Mouse (Mus musculus) C2C12 (cell line): ENCODE data around the gene Vmn2r95. TPM values are rescaled to one million over a fixed set of nuclear protein-coding genes. Genes with fewer than 3 reads are reported as not detected.
"Not testable (repeated sequence)": the region's sequence is repeated elsewhere in the genome, so short reads cannot be mapped to it uniquely, and the experiment has no call there.

Experiments
- H3K27me3 ChIP-seq: one replicate; pipeline ENCODE4 v1.6.1; 2011; ENCODE audit not compliant: control insufficient read depth, insufficient read depth, insufficient read length
- H3K36me3 ChIP-seq: one replicate; pipeline ENCODE4 v1.6.1; 2011; ENCODE audit not compliant: control insufficient read depth, insufficient read depth
- H3K4me3 ChIP-seq: one replicate; pipeline ENCODE4 v1.5.1; 2011; ENCODE audit warnings: mild to moderate bottlenecking, control low read depth; ENCODE audit not compliant: poor library complexity, insufficient read depth, severe bottlenecking
- H3K79me2 ChIP-seq: one replicate; pipeline ENCODE4 v1.6.1; 2011; ENCODE audit not compliant: control insufficient read depth, insufficient read depth
- H3K79me3 ChIP-seq: one replicate; pipeline ENCODE4 v1.6.1; 2011; ENCODE audit warnings: low read depth, control low read depth
- H3ac ChIP-seq: one replicate; pipeline ENCODE3; 2011; ENCODE audit warnings: low read depth; ENCODE audit not compliant: control insufficient read depth, insufficient read length
- CEBPB ChIP-seq: IDR thresholded peaks from one replicate; pipeline ENCODE4 v1.6.1; 2011; ENCODE audit warnings: low read depth, mild to moderate bottlenecking, control low read depth, moderate library complexity
- CTCF ChIP-seq: IDR thresholded peaks from one replicate; pipeline ENCODE4 v1.5.1; 2011; ENCODE audit not compliant: control insufficient read depth, insufficient read depth, insufficient read length
- FOSL1 ChIP-seq: IDR thresholded peaks from one replicate; pipeline ENCODE4 v1.8.0; 2011; ENCODE audit warnings: mild to moderate bottlenecking, low read length; ENCODE audit not compliant: poor library complexity, insufficient read depth, severe bottlenecking
- MAX ChIP-seq: IDR thresholded peaks from one replicate; pipeline ENCODE4 v1.6.1; 2011; ENCODE audit warnings: mild to moderate bottlenecking, control low read depth
- MYOD1 ChIP-seq: IDR thresholded peaks from one replicate; pipeline ENCODE4 v1.6.1; 2011; ENCODE audit warnings: low read depth; ENCODE audit not compliant: control insufficient read depth, insufficient read length
- MYOG ChIP-seq: IDR thresholded peaks from one replicate; pipeline ENCODE4 v1.6.1; 2011; ENCODE audit not compliant: control insufficient read depth, insufficient read length; ENCODE audit errors: extremely low read depth
- USF1 ChIP-seq: IDR thresholded peaks from one replicate; pipeline ENCODE4 v1.6.1; 2011; ENCODE audit warnings: low read depth, mild to moderate bottlenecking, control low read depth, moderate library complexity
- long read RNA-seq, 2 experiments: library from polyadenylated mRNA; unstranded; transcript quantifications; one replicate each; pipeline ENCODE4 v2.0.0; 2019 to 2020
- polyA plus RNA-seq: library from polyadenylated mRNA; unstranded; fragments of >200 nt; fragmentation: generic; extraction: Trizol; gene quantifications from one replicate; pipeline ENCODE4 v1.2.1, GENCODE M21; 2012; ENCODE audit warnings: missing spikeins

The Vmn2r95 gene
- not detected for polyA plus RNA-seq
- long read RNA-seq, experiment 1: 0 reads
- long read RNA-seq, experiment 2: 0 reads

DNA sequence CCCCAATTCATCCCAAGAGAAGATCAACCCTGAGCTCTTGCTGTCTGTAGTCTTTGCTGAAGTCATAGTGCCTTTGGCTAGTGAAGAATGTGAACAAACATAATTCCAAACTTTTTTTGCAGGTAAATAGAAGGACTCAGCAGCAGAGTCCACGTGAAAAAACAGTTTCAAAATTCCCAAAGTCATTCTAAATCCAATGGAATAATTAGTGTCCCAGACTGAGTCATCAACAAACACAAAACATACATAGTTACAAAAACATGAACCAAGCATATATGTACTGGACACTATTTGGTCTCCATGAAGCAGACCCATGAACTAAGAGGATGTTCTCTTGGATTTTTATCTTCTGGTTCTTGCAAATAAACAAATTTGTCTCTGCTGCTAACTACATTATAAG lies at the start of gene Vmn2r95:
Gene Vmn2r95 (plus strand): TSS at position 301 of the 400 bp plus-strand sequence.
- Histone ChIP-seq H3K27me3 (no peaks in the 10 kb centered on the region), H3K36me3 (no peaks in the 10 kb centered on the region), H3K4me3 (no peak within 1 kb of the TSS), H3K79me2 (no peaks in the 10 kb centered on the region), H3K79me3 (no peaks in the 10 kb centered on the region), H3ac (no peak within 1 kb of the TSS)
- TF ChIP-seq FOSL1 (no peak), MYOG (no peak), MYOD1 (no peak), USF1 (no peak), MAX (no peak), CEBPB (no peak), CTCF (no peak)

DNA sequence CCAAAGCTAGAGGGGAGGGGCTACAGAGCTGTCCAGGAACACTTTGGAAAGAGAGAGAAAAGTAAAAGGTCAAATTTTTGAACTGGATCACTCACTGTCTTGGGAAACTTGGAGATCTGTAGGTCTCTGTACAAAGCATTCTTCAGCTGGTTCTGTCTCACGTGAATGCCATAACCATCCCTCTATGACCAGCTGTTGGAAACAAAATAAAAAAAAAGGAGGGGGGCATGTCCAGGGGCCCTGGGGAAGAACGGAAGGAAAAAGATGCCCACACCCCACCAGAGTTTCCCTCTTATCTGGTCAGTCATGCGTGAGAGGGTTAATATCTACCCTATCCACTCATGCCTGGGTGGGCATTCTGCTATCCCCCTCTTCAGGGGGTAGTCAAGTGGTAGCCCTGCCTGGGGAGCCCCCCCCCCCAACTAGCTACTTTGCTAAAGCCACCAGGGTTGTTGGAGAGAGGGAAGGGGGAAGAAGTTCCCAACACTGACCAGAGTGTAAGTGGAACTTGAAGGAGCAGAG lies 31.8 kb downstream of the Vmn2r95 start:
- no peak overlapping the region for H3K4me3 ChIP-seq
- no peaks in the 10 kb centered on the region for H3K27me3 ChIP-seq
- no peaks in the 10 kb centered on the region for H3K79me2 ChIP-seq
- no peak for TF ChIP-seq FOSL1
- no peak for TF ChIP-seq USF1
- TF ChIP-seq MYOG: no peak
- TF ChIP-seq MYOD1: no peak
- no peak for TF ChIP-seq MAX
- TF ChIP-seq CEBPB: no peak
- TF ChIP-seq CTCF: no peak
- no peaks in the 10 kb centered on the region for H3K36me3 ChIP-seq
- H3K79me3 ChIP-seq: no peaks in the 10 kb centered on the region
- no peak overlapping the region for H3ac ChIP-seq

DNA sequence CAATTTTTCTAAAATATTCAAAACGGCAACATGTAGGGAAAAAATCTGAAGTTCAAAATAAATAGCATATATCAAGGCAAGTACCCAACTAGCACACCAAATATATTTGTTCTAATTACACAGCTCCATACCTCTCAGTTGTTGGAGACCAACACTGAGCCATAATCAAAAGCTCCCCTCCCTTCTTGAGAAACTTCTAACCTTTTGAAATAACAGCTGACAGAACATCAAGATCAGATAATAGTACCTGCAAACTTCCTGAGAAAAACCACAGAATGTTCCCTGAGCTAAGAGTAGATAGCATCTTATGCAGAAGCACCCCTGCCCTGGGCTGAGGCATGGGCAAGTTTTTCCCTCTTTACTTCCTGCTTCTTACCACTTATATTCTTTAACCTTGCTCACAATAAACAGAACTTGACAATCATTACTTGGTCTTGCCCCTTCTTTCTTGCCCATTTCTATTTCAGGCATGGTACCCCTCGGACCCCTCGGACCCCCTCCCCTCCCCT lies 34.3 kb downstream of the Vmn2r95 start:
- H3K79me2 ChIP-seq, H3K79me3 ChIP-seq, H3K36me3 ChIP-seq, H3K27me3 ChIP-seq, H3K4me3 ChIP-seq, H3ac ChIP-seq: not testable (repeated sequence)

DNA sequence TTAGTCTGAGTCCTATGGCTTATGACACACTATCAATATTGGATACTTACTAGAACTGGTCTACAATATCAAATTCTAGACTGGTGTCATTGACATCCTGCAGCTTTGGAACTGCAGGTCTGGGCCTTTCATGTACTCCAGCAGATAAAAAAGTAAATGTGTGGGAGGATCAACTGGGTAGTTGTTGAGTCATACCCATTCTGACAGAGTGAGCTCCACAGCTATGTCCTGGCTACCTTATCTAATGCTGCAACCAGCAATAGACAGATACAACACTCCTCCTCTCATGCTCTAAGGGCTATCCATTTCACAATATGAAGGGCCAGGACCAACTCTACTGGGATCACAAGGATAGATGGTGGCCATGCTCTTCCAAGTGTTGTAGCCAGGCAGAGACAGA lies 38.8 kb downstream of the Vmn2r95 start:
- no peaks in the 10 kb centered on the region for H3K79me3 ChIP-seq
- TF ChIP-seq CEBPB (no peak), USF1 (no peak), CTCF (no peak), MYOD1 (no peak), FOSL1 (no peak), MAX (no peak), MYOG (no peak)

DNA sequence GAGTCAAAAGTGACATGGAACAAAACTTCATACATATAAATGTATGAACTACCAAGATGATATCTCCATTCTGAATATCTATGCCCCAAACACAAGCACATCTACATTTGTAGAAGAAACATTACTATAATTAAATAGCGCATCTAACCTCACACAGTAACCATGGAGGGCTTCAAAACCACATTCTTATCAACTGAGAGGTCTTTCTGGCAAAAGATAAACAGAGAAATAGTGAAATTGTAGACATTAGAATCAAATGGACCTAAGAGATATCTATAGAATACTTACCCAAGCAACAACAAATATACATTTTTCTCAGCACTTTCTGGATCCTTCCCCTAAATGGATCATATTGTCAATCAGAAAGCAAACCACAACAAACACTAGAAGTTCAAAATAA lies 56.0 kb downstream of the Vmn2r95 start:
- Histone ChIP-seq H3K79me2 (no peaks in the 10 kb centered on the region), H3ac (no peak overlapping the region), H3K36me3 (no peaks in the 10 kb centered on the region)

More for the DNA sequence above, 38.8 kb downstream of the Vmn2r95 start:
- Histone ChIP-seq H3ac (no peak overlapping the region), H3K4me3 (no peak overlapping the region), H3K27me3 (no peaks in the 10 kb centered on the region), H3K36me3 (no peaks in the 10 kb centered on the region), H3K79me2 (no peaks in the 10 kb centered on the region)

More for the DNA sequence above, 56.0 kb downstream of the Vmn2r95 start:
- Histone ChIP-seq H3K27me3 (no peaks in the 10 kb centered on the region), H3K4me3 (no peak overlapping the region), H3K79me3 (no peaks in the 10 kb centered on the region)
- TF ChIP-seq MAX (no peak), USF1 (no peak), CTCF (no peak), MYOG (no peak), FOSL1 (no peak), CEBPB (no peak)

Other genes with a start within 250 kb of the Vmn2r95 start
- not detected for gene Vmn2r94, start 146.3 kb upstream of the Vmn2r95 start, polyA plus RNA-seq
- not detected for gene Vmn2r93, start 126.0 kb upstream of the Vmn2r95 start, polyA plus RNA-seq
- not detected for gene Vmn2r96, start 149.1 kb downstream of the Vmn2r95 start, polyA plus RNA-seq